Mouse (Mus musculus) erythroblast, embryonic 14.5 days (primary cell): Measurements from ENCODE around the gene Ccl25. TPM values are rescaled to one million over a fixed set of nuclear protein-coding genes. Genes with fewer than 3 reads are reported as not detected.
"Not testable (repeated sequence)": the region's sequence is repeated elsewhere in the genome, so short reads cannot be mapped to it uniquely, and the experiment has no call there.

Experiments
- H3K27me3 ChIP-seq: 2 replicates; pipeline ENCODE4 v1.6.1; 2012; ENCODE audit warnings: inconsistent platforms; ENCODE audit not compliant: control insufficient read depth
- H3K36me3 ChIP-seq: 2 replicates; pipeline ENCODE4 v1.6.1; 2012; ENCODE audit warnings: mild to moderate bottlenecking, inconsistent platforms; ENCODE audit not compliant: control insufficient read depth
- H3K4me1 ChIP-seq: 2 replicates; pipeline ENCODE4 v1.6.1; 2012; ENCODE audit warnings: inconsistent platforms; ENCODE audit not compliant: control insufficient read depth
- H3K4me3 ChIP-seq: replicated peaks from 2 replicates; pipeline ENCODE3; 2012; ENCODE audit warnings: moderate library complexity, mild to moderate bottlenecking, inconsistent platforms
- H3K9me3 ChIP-seq: 2 replicates; pipeline ENCODE4 v1.6.1; 2012; ENCODE audit warnings: low read length, inconsistent platforms, mixed read lengths; ENCODE audit not compliant: control insufficient read depth
- GATA1 ChIP-seq: IDR thresholded peaks from 2 replicates; pipeline ENCODE4 v1.6.1; 2012; ENCODE audit warnings: low read length, inconsistent platforms, mixed read lengths
- TAL1 ChIP-seq: IDR thresholded peaks from 3 replicates; pipeline ENCODE4 v1.6.1; 2012; ENCODE audit warnings: low read length, inconsistent platforms, mixed read lengths
- polyA plus RNA-seq: library from polyadenylated mRNA; stranded (reverse); fragments of >175 nt; gene quantifications from 2 replicates; pipeline ENCODE4 v1.2.3, GENCODE M21; 2012

Ccl25 gene
- polyA plus RNA-seq, 1 experiment = 0.15 TPM

DNA sequence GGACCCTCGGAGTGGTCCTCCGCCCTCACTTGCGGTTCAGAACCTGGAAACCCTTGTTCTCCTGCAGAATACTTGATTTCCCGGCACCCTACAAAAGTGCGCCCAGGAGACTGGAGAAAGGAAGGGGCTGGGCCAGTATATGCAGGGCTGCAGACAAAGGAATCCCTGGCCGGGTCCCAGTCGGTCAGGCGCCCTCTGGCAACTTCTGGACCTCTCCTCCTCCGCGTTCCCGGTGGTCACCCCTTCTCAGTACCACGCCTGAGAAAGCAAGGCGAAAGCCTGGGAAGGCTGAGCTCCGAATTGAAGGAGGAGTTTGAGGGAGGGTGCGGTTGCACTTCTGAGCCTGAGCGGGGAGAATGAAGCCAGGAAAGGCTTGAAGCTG lies 79.9 kb downstream of the Ccl25 start:
- Histone ChIP-seq H3K27me3 (peaks cover 14% of the 10 kb centered on the region), H3K4me3 (no peak overlapping the region), H3K9me3 (no peaks in the 10 kb centered on the region; the same call in 1 of the 2 replicates), H3K4me1 (no peaks in the 10 kb centered on the region), H3K36me3 (no peaks in the 10 kb centered on the region)
- TF ChIP-seq GATA1 (no peak), TAL1 (no peak)

DNA sequence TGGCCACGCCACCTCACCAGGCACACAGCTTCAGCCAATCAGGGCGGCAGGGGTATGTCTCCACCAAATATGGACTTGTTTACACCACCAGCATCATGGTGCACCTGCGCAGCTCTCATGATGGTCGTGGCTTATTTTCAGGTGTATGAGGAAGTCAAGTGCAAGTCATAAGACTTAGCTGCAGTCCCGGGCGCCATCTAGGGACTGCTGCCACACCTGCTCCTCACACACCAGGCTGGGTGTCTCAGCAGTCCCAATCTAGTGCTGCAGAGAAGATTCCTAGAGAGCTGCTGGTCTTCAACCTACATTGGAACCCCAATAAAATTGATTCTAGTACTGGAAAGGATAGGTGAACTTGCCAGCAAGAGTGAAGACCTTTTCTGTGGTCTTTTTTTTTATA lies 83.4 kb downstream of the Ccl25 start:
- H3K36me3 ChIP-seq, H3K9me3 ChIP-seq, H3K4me1 ChIP-seq, H3K4me3 ChIP-seq: not testable (repeated sequence)
- H3K27me3 ChIP-seq = peaks cover 12% of the 10 kb centered on the region

Other genes starting within 250 kb of the Ccl25 start
- gene Cd209f, start 219.4 kb upstream of the Ccl25 start, polyA plus RNA-seq = not detected in 2 replicates
- 0.04 TPM in 1 of 2 replicates, not detected in the other for gene Cd209g, start 191.1 kb upstream of the Ccl25 start, polyA plus RNA-seq
- gene Evi5l, start 158.6 kb upstream of the Ccl25 start, polyA plus RNA-seq = 1.3 and 1.5 TPM in 2 replicates
- not detected in 2 replicates for gene Prr36, start 107.8 kb upstream of the Ccl25 start, polyA plus RNA-seq
- 0.02 TPM in 1 of 2 replicates, not detected in the other for gene Lrrc8e, start 98.4 kb upstream of the Ccl25 start, polyA plus RNA-seq
- 9.1 and 9.9 TPM in 2 replicates for gene Map2k7, start 86.5 kb upstream of the Ccl25 start, polyA plus RNA-seq
- 0.25 and 0.38 TPM in 2 replicates for gene Gm49320, start 86.3 kb upstream of the Ccl25 start, polyA plus RNA-seq
- gene Tgfbr3l, start 77.0 kb upstream of the Ccl25 start, polyA plus RNA-seq = 1.1 and 1.3 TPM in 2 replicates
- 5.1 and 6.0 TPM in 2 replicates for gene Snapc2, start 72.1 kb upstream of the Ccl25 start, polyA plus RNA-seq
- gene Ctxn1, start 65.9 kb upstream of the Ccl25 start, polyA plus RNA-seq = 0.32 and 0.42 TPM in 2 replicates
- 4.0 and 5.5 TPM in 2 replicates for gene Timm44, start 49.3 kb upstream of the Ccl25 start, polyA plus RNA-seq
- 1.1 and 1.2 TPM in 2 replicates for gene Elavl1, start 203 bp downstream of the Ccl25 start, polyA plus RNA-seq
- gene Cers4, start 167.8 kb downstream of the Ccl25 start, polyA plus RNA-seq = 0.01 TPM in 1 of 2 replicates, not detected in the other